Mouse (Mus musculus) forebrain, embryonic 10.5 days (tissue): ENCODE measurements around the gene Ddah2. TPM values are rescaled to one million over a fixed set of nuclear protein-coding genes. Genes with fewer than 3 reads are reported as not detected.

Source experiments
- DNase-seq: peaks from one replicate; pipeline ENCODE4 v3.0.0-alpha.2; 2017; ENCODE audit warnings: low spot score; ENCODE audit errors: extremely low spot score
- H3K27ac ChIP-seq: fragments of 300-500 bp; sonication (generic); 2 replicates; pipeline ENCODE4 v1.5.1; 2016; ENCODE audit warnings: mild to moderate bottlenecking
- H3K27me3 ChIP-seq: fragments of 300-500 bp; sonication (generic); 2 replicates; pipeline ENCODE4 v1.6.1; 2016; ENCODE audit warnings: mild to moderate bottlenecking; ENCODE audit not compliant: poor library complexity, severe bottlenecking
- H3K36me3 ChIP-seq: fragments of 300-500 bp; sonication (generic); replicated peaks from 2 replicates; pipeline ENCODE4 v1.6.1; 2016; ENCODE audit warnings: mild to moderate bottlenecking, moderate library complexity
- H3K4me1 ChIP-seq: fragments of 300-500 bp; sonication (generic); 2 replicates; pipeline ENCODE4 v1.6.1; 2016
- H3K4me3 ChIP-seq: fragments of 300-500 bp; sonication (generic); 2 replicates; pipeline ENCODE4 v1.5.1; 2016; ENCODE audit warnings: mild to moderate bottlenecking, moderate library complexity
- H3K9me3 ChIP-seq: fragments of 300-500 bp; sonication (generic); 2 replicates; pipeline ENCODE4 v1.6.1; 2016; ENCODE audit warnings: mild to moderate bottlenecking, moderate library complexity
- WGBS: fragments of 180-500 bp; shearing (Covaris S2); methylation state at CpG from one replicate; pipeline ENCODE4 v1.1.7; 2016; 5-methylcytosine and 5-hydroxymethylcytosine counted together
- polyA plus RNA-seq: library from polyadenylated mRNA; unstranded; fragments of >200 nt; fragmentation: Nextera tagmentation; extraction: Ambion mirVana; gene quantifications from 2 replicates; pipeline ENCODE4 v1.2.1, GENCODE M21; 2016

The Ddah2 gene
- polyA plus RNA-seq, 1 experiment from 2014 or later: 441 TPM

DNA sequence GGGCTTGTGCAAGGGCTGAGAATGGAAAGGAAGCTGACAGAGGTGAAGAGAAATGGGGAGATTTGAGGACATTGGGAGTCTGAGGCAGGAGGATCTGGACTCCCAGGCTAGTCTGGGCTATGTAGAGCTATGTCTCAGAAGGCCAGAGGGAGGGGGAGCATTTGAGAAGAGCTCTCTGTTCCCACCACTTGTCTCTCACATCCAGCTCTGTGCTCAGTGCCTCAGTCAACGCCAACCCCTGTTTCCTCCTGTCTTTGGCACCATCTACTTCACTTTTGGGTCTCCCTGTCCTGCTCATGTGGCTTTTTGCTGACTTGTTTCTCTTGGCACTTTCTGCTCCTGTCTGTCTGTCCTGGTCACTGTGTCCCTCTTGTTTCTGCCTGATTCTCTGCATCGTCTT, 18.4 kb downstream of the Ddah2 start:
- Histone ChIP-seq H3K36me3 (no peaks in the 10 kb centered on the region), H3K27me3 (peaks cover 37% of the 10 kb centered on the region), H3K9me3 (no peaks in the 10 kb centered on the region), H3K4me3 (peak overlapping the region; percentile 42), H3K27ac (peak overlapping the region; percentile 81), H3K4me1 (peaks cover 33% of the 10 kb centered on the region)
- WGBS: 51% methylated on average over 2 of the region's 2 CpGs
- no peak for DNase-seq

DNA sequence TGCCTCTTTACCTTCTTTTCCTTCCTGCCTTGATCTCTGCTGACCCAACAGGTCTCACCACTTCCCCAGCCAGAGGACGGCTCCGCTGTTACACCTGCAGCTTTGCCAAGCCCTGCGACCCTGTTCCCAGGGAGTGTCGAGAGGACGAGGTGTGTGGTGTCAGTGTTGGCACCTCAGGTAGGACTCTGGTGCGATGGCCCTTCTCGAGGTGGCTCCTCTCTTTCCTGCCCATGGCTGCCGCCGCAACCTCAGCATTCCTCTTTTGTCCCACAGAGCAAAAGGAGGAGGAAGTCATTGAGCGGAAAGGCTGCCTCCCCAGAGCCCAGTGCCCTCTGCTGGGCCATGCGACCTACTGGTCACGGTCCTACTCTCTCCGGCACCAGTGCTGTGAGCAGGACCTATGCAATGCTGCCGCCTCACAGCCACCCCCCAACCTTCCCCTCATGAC, 19.0 kb downstream of the Ddah2 start, which contains the start of gene Ly6g6d:
TSS of gene Ly6g6d (minus strand) at position 280 of the 448 bp plus-strand sequence.
- no peaks in the 10 kb centered on the region for H3K9me3 ChIP-seq
- DNase-seq: peak; percentile 38
- peaks cover 37% of the 10 kb centered on the region for H3K27me3 ChIP-seq
- peak within 1 kb of the TSS; percentile 42 for H3K4me3 ChIP-seq
- no peaks in the 10 kb centered on the region for H3K36me3 ChIP-seq
- H3K4me1 ChIP-seq: peaks cover 33% of the 10 kb centered on the region
- peak within 1 kb of the TSS; percentile 81 for H3K27ac ChIP-seq
- WGBS: 10% methylated on average over 14 of the region's 14 CpGs

- Histone ChIP-seq H3K4me1 (peaks cover 30% of the 10 kb centered on the region), H3K27me3 (peaks cover 37% of the 10 kb centered on the region), H3K9me3 (no peaks in the 10 kb centered on the region), H3K27ac (no peak overlapping the region), H3K36me3 (no peaks in the 10 kb centered on the region), H3K4me3 (no peak overlapping the region)
- 80% methylated on average over 9 of the region's 9 CpGs for WGBS
- DNase-seq: no peak
Measured at GRCm38 (mm10) chr17:35079778-35080177, 20.9 kb downstream of the Ddah2 start.

DNA sequence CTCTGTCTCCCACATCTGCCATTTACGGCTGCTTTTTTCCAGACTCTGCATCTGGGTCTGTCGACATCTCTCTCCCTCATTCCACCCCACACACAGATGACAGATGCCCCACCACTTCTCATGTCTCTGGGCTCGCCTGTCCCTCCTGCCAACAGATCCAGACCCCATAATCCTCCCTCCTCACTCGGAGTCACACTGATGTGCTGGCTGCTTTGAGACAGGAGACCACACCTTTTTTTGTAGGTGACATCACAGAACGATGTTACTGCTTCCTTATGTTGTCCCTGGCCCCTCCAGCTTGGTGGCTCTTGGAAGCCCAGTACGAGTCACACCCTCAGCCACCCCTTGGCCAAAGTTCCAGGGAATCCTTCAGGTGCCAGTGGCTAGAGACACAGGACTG, 21.4 kb downstream of the Ddah2 start:
- no peaks in the 10 kb centered on the region for H3K9me3 ChIP-seq
- H3K27ac ChIP-seq: no peak overlapping the region
- no peak overlapping the region for H3K4me3 ChIP-seq
- no peaks in the 10 kb centered on the region for H3K36me3 ChIP-seq
- DNase-seq: no peak
- 68% methylated on average over 6 of the region's 6 CpGs for WGBS
- peaks cover 30% of the 10 kb centered on the region for H3K4me1 ChIP-seq
- peaks cover 37% of the 10 kb centered on the region for H3K27me3 ChIP-seq

GRCm38 (mm10) chr17:35080710-35081109, 21.9 kb downstream of the Ddah2 start:
- Histone ChIP-seq H3K4me1 (peaks cover 30% of the 10 kb centered on the region), H3K27me3 (peaks cover 37% of the 10 kb centered on the region), H3K4me3 (no peak overlapping the region; the same call in 1 of the 2 replicates), H3K9me3 (no peaks in the 10 kb centered on the region), H3K27ac (no peak overlapping the region), H3K36me3 (no peaks in the 10 kb centered on the region)
- DNase-seq: no peak
- WGBS: 85% methylated on average over 4 of the region's 4 CpGs

GRCm38 (mm10) chr17:35082841-35083576, 24.2 kb downstream of the Ddah2 start:
- Histone ChIP-seq H3K36me3 (no peaks in the 10 kb centered on the region), H3K4me1 (peaks cover 8% of the 10 kb centered on the region), H3K9me3 (no peaks in the 10 kb centered on the region), H3K27me3 (peaks cover 25% of the 10 kb centered on the region), H3K27ac (no peak overlapping the region), H3K4me3 (no peak overlapping the region)
- DNase-seq: no peak
- WGBS: 86% methylated on average over 16 of the region's 16 CpGs

DNA sequence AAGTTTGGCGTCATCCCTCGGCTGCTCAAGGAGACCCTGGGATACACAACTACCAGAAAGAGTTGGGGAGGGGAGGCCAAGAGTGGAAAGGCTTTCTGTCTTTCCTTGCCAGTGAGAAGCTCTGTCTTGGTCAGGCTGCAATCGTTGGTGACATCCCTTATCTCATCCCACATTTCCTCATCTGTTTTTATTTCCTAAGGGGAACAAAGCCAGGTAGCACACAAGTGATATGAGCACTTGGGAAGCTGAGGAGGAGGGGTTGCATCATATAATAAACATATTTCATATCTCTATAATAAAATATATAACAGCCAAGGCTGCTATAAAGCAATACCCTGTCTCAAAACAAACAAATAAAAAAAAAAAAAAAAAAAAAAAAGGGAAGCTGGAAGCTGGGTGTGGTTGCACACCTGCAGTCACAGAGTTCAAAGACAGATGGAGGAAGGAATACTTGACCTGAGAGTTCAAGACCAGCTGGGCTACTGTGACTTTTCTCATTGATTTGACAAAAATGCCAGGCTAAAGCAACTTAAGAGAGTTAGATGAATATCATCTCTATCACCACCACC, 25.2 kb downstream of the Ddah2 start:
- H3K4me1 ChIP-seq: peaks cover 5% of the 10 kb centered on the region
- no peak for DNase-seq
- peaks cover 15% of the 10 kb centered on the region for H3K27me3 ChIP-seq
- H3K36me3 ChIP-seq: no peaks in the 10 kb centered on the region
- 90% methylated on average over 3 of the region's 3 CpGs for WGBS
- no peak overlapping the region for H3K4me3 ChIP-seq
- no peaks in the 10 kb centered on the region for H3K9me3 ChIP-seq
- no peak overlapping the region for H3K27ac ChIP-seq

GRCm38 (mm10) chr17:35085208-35085865, 26.5 kb downstream of the Ddah2 start, which contains the start of gene Ly6g6f:
TSS of gene Ly6g6f (minus strand) at chr17:35085610.
- peaks cover 18% of the 10 kb centered on the region for H3K4me1 ChIP-seq
- H3K4me3 ChIP-seq: no peak within 1 kb of the TSS
- peaks cover 7% of the 10 kb centered on the region; the same call in 1 of the 2 replicates for H3K27me3 ChIP-seq
- no peak for DNase-seq
- H3K9me3 ChIP-seq: no peaks in the 10 kb centered on the region
- H3K36me3 ChIP-seq: no peaks in the 10 kb centered on the region
- no peak within 1 kb of the TSS for H3K27ac ChIP-seq
- 84% methylated on average over 7 of the region's 7 CpGs for WGBS

DNA sequence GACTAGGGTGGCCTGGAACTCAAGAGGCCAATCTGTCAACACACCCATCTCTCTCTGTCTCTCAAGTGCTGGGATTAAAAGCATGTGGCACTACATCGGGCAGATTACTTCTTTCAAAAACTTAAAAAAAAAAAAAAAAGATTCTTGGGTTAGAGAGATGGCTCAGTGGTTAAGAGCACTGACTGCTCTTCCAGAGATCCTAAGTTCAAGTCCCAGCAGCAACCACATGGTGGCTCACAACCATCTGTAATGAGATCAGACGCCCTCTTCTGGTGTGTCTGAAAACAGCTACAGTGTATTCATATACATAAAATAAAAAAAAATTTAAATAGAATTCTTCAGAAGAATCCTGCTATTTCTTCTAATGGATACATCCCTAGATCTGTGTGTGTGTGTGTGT, 29.3 kb downstream of the Ddah2 start:
- Histone ChIP-seq H3K9me3 (no peaks in the 10 kb centered on the region), H3K36me3 (peaks cover 26% of the 10 kb centered on the region), H3K4me3 (no peak overlapping the region), H3K27me3 (no peaks in the 10 kb centered on the region), H3K27ac (no peak overlapping the region), H3K4me1 (peaks cover 20% of the 10 kb centered on the region)
- DNase-seq: no peak
- WGBS: 55% methylated on average over 2 of the region's 2 CpGs

DNA sequence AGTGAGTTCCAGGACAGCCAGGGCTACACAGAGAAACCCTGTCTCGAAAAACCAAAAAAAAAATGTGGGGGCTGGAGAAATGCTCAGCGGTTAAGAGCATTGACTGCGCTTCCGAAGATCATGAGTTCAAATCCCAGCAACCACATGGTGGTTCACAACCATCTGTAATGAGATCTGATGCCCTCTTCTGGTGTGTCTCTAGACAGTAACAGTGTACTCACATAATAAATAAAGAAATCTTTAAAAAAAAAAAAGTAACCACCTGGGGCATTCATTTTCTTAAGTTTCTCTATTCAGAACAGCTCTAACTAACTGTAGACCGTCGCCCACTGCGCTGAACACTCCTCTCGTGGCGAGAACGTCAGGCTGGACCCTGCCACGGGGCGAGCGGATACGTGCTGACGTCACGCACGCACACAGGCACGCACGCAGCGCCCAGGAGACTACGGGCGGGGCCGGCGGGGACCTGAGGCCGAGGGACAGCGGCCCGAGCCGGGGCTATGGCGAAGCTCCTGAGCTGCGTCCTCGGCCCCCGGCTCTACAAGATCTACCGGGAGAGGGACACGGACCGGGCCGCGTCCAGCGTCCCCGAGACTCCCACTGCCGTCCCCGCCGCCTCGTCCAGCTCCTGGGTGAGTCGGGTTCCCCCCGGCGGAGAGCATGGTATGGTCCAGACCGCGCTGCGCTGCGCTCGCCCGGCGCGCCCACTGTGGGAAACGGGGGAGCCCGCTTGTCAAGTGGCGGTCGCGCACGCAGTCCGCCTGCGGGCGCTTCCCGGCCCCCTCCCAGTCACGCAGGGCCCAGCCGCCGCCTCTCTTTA, 30.2 kb downstream of the Ddah2 start, which contains the start of gene Abhd16a:
TSS of gene Abhd16a (plus strand) at position 439 of the 820 bp plus-strand sequence.
- peak within 1 kb of the TSS; percentile 99 for H3K27ac ChIP-seq
- DNase-seq: peak; percentile 93
- WGBS: 3% methylated on average over 67 of the region's 67 CpGs
- H3K4me3 ChIP-seq: peak within 1 kb of the TSS; percentile 78
- peaks cover 20% of the 10 kb centered on the region for H3K4me1 ChIP-seq
- H3K27me3 ChIP-seq: no peaks in the 10 kb centered on the region
- H3K36me3 ChIP-seq: peaks cover 35% of the 10 kb centered on the region
- no peaks in the 10 kb centered on the region for H3K9me3 ChIP-seq

- H3K27ac ChIP-seq: peak overlapping the region; percentile 99; the same call in 1 of the 2 replicates
- H3K4me1 ChIP-seq: peaks cover 20% of the 10 kb centered on the region
- WGBS: 83% methylated on average over 8 of the region's 8 CpGs
- DNase-seq: no peak
- peak overlapping the region; percentile 78 for H3K4me3 ChIP-seq
- no peaks in the 10 kb centered on the region for H3K9me3 ChIP-seq
- H3K36me3 ChIP-seq: peaks cover 48% of the 10 kb centered on the region
- no peaks in the 10 kb centered on the region for H3K27me3 ChIP-seq
Measured at GRCm38 (mm10) chr17:35090166-35090932, 31.5 kb downstream of the Ddah2 start.
